Mouse (Mus musculus): Measurements from ENCODE around the gene 0610010F05Rik. TPM values are rescaled to one million over a fixed set of nuclear protein-coding genes. Genes with fewer than 3 reads are reported as not detected.

0610010F05Rik gene
- total RNA-seq, 2 experiments from 2014 or later = 11.7 to 13.2 TPM

GRCm38 (mm10) chr11:23570130-23570529 is 63.3 kb downstream of the 0610010F05Rik start:
- DNase-seq = no peak

- DNase-seq = peak; percentile 25
These were observed 67.7 kb downstream of the 0610010F05Rik start for GRCm38 (mm10) chr11:23565761-23566160.

- no peak for DNase-seq
These were observed 76.3 kb downstream of the 0610010F05Rik start for GRCm38 (mm10) chr11:23557039-23557630.

- DNase-seq = no peak
These were observed 96.0 kb downstream of the 0610010F05Rik start for GRCm38 (mm10) chr11:23537446-23537845.

GRCm38 (mm10) chr11:23520473-23521205 is 112.8 kb downstream of the 0610010F05Rik start, which contains the start of gene 1700093K21Rik:
Gene 1700093K21Rik (minus strand): TSS chr11:23521155.
- no peak for DNase-seq

GRCm38 (mm10) chr11:23518981-23519380 is 114.5 kb downstream of the 0610010F05Rik start:
- DNase-seq = no peak

- no peak for DNase-seq
These were observed 118.1 kb downstream of the 0610010F05Rik start for GRCm38 (mm10) chr11:23515315-23515714.

Other genes with a start within 250 kb of the 0610010F05Rik start
- gene Ahsa2, start 135.6 kb downstream of the 0610010F05Rik start, total RNA-seq (2021) = 10 to 100 TPM; 31.7 to 41.4 TPM
- not detected for gene 1700093K21Rik, start 112.5 kb downstream of the 0610010F05Rik start, total RNA-seq (2021)
- 10 to 100 TPM; 11.0 to 13.9 TPM for gene Pus10, start 32.0 kb upstream of the 0610010F05Rik start, total RNA-seq (2021)
- 10 to 100 TPM; 15.3 to 19.2 TPM for gene Pex13, start 32.3 kb upstream of the 0610010F05Rik start, total RNA-seq (2021)
- 1 to 10 TPM; 2.2 to 2.5 TPM for gene Rel, start 137.3 kb upstream of the 0610010F05Rik start, total RNA-seq (2021)